Mouse (Mus musculus): ENCODE results near the gene Eif2b2. TPM values are rescaled to one million over a fixed set of nuclear protein-coding genes. Genes with fewer than 3 reads are reported as not detected.

Gene Eif2b2
- polyA plus RNA-seq, 1 experiment from 2014 or later = 105 TPM

DNA sequence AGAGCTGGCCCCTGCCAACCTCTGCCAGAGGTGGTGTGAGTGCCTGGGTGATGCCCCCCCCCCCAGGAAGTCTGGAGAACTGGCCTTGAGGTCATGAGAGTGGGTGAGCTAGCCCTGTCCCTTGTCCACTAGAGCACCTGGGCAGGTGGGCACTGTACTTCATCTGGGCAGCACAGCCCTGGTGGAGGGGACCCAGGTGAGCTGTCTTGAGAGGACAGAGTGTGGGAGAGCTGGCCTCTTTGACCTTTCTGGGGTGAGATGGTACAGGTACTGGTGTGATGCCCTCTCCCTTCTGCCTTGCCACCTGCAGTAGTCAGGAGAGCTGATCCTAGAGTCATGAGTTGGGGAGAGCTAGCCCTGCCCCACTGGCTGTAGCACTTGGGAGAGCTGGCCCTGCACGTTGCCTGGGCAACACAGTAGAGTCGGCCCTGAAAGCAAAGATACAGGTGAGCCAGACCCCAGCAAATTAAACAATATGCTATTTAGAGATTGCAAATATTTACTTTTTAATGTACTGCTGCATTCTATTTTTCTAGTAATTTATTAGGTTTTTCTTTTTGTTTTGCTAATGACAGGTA lies 1.5 kb upstream of the Eif2b2 start:
- no peak overlapping the region for H3K9ac ChIP-seq
- H3K36me3 ChIP-seq = peaks cover 20% of the 10 kb centered on the region
- peaks cover 24% of the 10 kb centered on the region for H3K4me1 ChIP-seq
- no peak overlapping the region for H3K4me3 ChIP-seq (replicated peaks)
- ATAC-seq (replicated peaks; ENCODE audit: low FRiP score) = no peak
- H3K9me3 ChIP-seq (replicated peaks) = no peaks in the 10 kb centered on the region
- H3K27me3 ChIP-seq = no peaks in the 10 kb centered on the region
- no peak overlapping the region for H3K4me2 ChIP-seq
- no peak overlapping the region for H3K27ac ChIP-seq
- WGBS = 66% methylated on average over 2 of the region's 2 CpGs

DNA sequence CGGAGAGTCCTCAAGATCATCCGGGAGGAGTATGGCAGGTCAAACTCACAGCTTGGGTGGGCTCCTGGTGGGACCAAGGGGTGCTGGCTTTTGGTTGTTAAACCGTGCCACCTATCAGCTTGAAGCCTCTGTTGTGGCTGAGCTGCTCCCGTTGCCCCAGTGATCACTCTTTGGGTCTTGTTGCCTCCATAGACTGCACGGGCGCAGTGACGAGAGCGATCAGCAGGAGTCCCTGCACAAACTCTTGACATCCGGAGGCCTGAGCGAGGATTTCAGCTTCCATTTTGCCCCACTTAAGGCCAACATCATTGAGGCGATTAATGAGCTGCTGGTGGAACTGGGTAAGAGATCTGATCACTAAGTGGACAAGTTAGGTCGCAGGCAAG lies 617 bp downstream of the Eif2b2 start:
- H3K27me3 ChIP-seq = no peaks in the 10 kb centered on the region
- peak overlapping the region; percentile 72 for H3K9ac ChIP-seq
- H3K36me3 ChIP-seq = peaks cover 40% of the 10 kb centered on the region
- H3K4me2 ChIP-seq = peak overlapping the region; percentile 87
- H3K9me3 ChIP-seq (replicated peaks) = no peaks in the 10 kb centered on the region
- peak overlapping the region; percentile 93 for H3K4me3 ChIP-seq (replicated peaks)
- H3K27ac ChIP-seq = peak overlapping the region; percentile 79
- no peak for ATAC-seq (replicated peaks; ENCODE audit: low FRiP score)
- 3% methylated on average over 12 of the region's 12 CpGs for WGBS
- peaks cover 24% of the 10 kb centered on the region for H3K4me1 ChIP-seq

DNA sequence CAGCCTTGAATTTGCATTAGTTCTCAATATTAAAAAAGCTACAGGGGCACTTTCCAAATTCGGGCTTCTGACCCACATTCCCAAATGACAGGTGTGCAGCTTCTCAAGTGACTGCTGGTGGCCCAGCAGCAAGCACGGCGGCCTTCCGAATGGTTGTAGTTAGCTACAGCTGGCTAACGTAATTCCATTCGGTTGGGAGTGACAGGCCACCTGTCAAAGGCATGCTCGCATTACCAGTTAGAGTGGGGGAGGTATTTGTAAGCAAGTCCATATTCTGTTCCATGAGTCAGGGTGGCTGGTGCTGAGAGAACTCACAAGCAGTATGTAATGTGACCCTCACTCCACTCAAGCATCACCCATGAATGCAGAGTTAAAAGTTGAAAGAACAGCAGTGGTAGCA lies 7.9 kb downstream of the Eif2b2 start:
- Histone ChIP-seq H3K36me3 (peaks cover 48% of the 10 kb centered on the region), H3K4me1 (peaks cover 40% of the 10 kb centered on the region), H3K27me3 (no peaks in the 10 kb centered on the region), H3K4me3 (replicated peaks) (no peak overlapping the region), H3K27ac (peak overlapping the region; percentile 90), H3K4me2 (0 out of 2 replicates have a peak overlapping the region, but pooled peaks have one; percentile 13), H3K9me3 (replicated peaks) (no peaks in the 10 kb centered on the region), H3K9ac (no peak overlapping the region)
- 15% methylated on average over 7 of the region's 7 CpGs for WGBS
- ATAC-seq (replicated peaks; ENCODE audit: low FRiP score) = peak; percentile 87

GRCm38 (mm10) chr12:85227876-85228599 lies 8.8 kb downstream of the Eif2b2 start:
- H3K36me3 ChIP-seq = peaks cover 40% of the 10 kb centered on the region
- 30% methylated on average over 15 of the region's 15 CpGs for WGBS
- H3K4me3 ChIP-seq (replicated peaks) = no peak overlapping the region
- peak overlapping the region; percentile 13; the same call in 1 of the 2 replicates for H3K4me2 ChIP-seq
- H3K27me3 ChIP-seq = no peaks in the 10 kb centered on the region
- ATAC-seq (replicated peaks; ENCODE audit: low FRiP score) = peak; percentile 74
- H3K9ac ChIP-seq = no peak overlapping the region
- H3K9me3 ChIP-seq (replicated peaks) = no peaks in the 10 kb centered on the region
- H3K27ac ChIP-seq = peak overlapping the region; percentile 90
- H3K4me1 ChIP-seq = peaks cover 43% of the 10 kb centered on the region

GRCm38 (mm10) chr12:85233376-85234358 lies 14.4 kb downstream of the Eif2b2 start:
- Histone ChIP-seq H3K9ac (no peak overlapping the region), H3K9me3 (replicated peaks) (no peaks in the 10 kb centered on the region), H3K27ac (peak overlapping the region; percentile 54; the same call in 1 of the 2 replicates), H3K4me2 (no peak overlapping the region), H3K27me3 (no peaks in the 10 kb centered on the region), H3K4me3 (replicated peaks) (no peak overlapping the region), H3K4me1 (peaks cover 34% of the 10 kb centered on the region), H3K36me3 (peaks cover 3% of the 10 kb centered on the region; the same call in 1 of the 2 replicates)
- ATAC-seq (replicated peaks; ENCODE audit: low FRiP score) = no peak
- WGBS = 42% methylated on average over 21 of the region's 21 CpGs

DNA sequence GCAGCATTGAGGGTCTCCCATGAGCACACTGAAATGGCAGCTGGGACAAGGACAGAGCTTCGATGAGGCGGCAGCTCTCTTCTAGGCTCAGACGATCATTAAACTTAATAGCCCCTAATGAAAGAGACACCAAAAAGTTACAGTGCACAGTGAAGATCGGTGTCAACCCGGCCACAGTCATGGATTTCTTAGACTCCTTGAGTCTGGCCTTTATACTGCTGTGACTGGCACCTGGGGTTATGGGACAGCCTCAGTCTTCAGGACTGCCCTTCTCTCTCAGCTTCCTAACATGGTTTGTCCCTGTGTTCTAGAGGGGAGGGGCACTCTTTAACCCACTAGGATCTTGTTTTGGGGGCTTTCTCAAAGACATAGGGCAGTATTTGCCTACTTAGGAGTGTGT lies 18.3 kb downstream of the Eif2b2 start:
- Histone ChIP-seq H3K9ac (no peak overlapping the region), H3K4me2 (no peak overlapping the region), H3K4me3 (replicated peaks) (no peak overlapping the region), H3K36me3 (peaks cover 5% of the 10 kb centered on the region; the same call in 1 of the 2 replicates), H3K4me1 (peaks cover 24% of the 10 kb centered on the region), H3K27ac (no peak overlapping the region), H3K27me3 (no peaks in the 10 kb centered on the region), H3K9me3 (replicated peaks) (no peaks in the 10 kb centered on the region)
- 24% methylated on average over 5 of the region's 5 CpGs for WGBS
- ATAC-seq (replicated peaks; ENCODE audit: low FRiP score) = peak; percentile 65

DNA sequence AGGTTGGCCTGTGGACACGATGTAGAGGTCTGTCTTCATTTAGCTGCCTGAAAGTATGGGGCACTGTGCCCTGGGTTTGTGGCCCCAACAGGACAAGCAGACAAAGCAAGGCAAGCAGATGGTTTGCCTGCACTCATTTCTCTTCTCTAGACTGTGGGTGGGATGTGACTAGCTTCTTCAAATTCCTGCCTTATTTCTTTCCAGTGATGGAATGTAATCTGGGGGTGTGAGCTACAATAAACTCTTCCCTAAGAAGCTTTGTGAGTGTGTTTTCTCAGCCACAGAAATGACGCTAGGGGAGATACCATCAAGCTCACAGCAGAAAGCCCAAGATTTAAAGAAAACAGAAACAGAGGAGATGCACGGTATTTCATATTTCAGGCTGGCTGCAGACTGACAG lies 32.8 kb downstream of the Eif2b2 start:
- 78% methylated on average over 3 of the region's 3 CpGs for WGBS
- H3K9ac ChIP-seq = no peak overlapping the region
- H3K4me1 ChIP-seq = peaks cover 12% of the 10 kb centered on the region
- no peak overlapping the region for H3K4me3 ChIP-seq (replicated peaks)
- peaks cover 15% of the 10 kb centered on the region; the same call in 1 of the 2 replicates for H3K36me3 ChIP-seq
- H3K27ac ChIP-seq = no peak overlapping the region
- no peaks in the 10 kb centered on the region for H3K27me3 ChIP-seq
- ATAC-seq (replicated peaks; ENCODE audit: low FRiP score) = no peak
- H3K9me3 ChIP-seq (replicated peaks) = 0 out of 2 replicates have a peak, but pooled peaks cover 2% of the 10 kb centered on the region
- no peak overlapping the region for H3K4me2 ChIP-seq

GRCm38 (mm10) chr12:85256074-85256751 lies 36.9 kb downstream of the Eif2b2 start:
- peaks cover 8% of the 10 kb centered on the region for H3K36me3 ChIP-seq
- H3K27ac ChIP-seq = peak overlapping the region; percentile 64
- no peak overlapping the region for H3K4me2 ChIP-seq
- H3K27me3 ChIP-seq = no peaks in the 10 kb centered on the region
- peaks cover 16% of the 10 kb centered on the region for H3K4me1 ChIP-seq
- peak; percentile 75 for ATAC-seq (replicated peaks; ENCODE audit: low FRiP score)
- no peak overlapping the region for H3K9ac ChIP-seq
- no peaks in the 10 kb centered on the region for H3K9me3 ChIP-seq (replicated peaks)
- H3K4me3 ChIP-seq (replicated peaks) = no peak overlapping the region
- WGBS = 39% methylated on average over 7 of the region's 7 CpGs

GRCm38 (mm10) chr12:85257008-85257639 lies 37.8 kb downstream of the Eif2b2 start:
- H3K27ac ChIP-seq = peak overlapping the region; percentile 64
- 54% methylated on average over 7 of the region's 7 CpGs for WGBS

DNA sequence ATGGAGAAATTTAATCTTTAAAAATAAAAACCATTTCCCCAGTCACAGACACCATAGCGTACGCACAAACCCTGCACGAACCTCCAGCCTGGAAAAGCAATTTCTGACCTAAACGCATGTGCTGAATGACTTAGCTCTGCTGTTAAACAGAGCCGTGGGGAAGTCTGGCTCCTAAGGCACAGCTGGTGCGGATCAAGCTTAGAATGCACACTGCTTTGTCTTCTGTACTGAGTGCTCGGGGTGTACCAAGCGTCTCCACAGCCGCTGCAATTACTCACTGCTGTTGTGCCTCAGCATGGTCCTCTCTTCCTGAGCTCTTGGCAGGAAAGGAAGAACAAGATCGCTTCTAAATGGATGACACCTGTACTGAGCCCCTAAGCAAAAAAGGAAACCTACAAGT lies 43.2 kb downstream of the Eif2b2 start:
- Histone ChIP-seq H3K9ac (no peak overlapping the region), H3K36me3 (peaks cover 13% of the 10 kb centered on the region), H3K4me1 (peaks cover 25% of the 10 kb centered on the region), H3K9me3 (replicated peaks) (no peaks in the 10 kb centered on the region), H3K27me3 (no peaks in the 10 kb centered on the region), H3K27ac (peak overlapping the region; percentile 65), H3K4me2 (no peak overlapping the region), H3K4me3 (replicated peaks) (no peak overlapping the region)
- 28% methylated on average over 10 of the region's 10 CpGs for WGBS
- ATAC-seq (replicated peaks; ENCODE audit: low FRiP score) = peak; percentile 86

More at GRCm38 (mm10) chr12:85257008-85257639, 37.8 kb downstream of the Eif2b2 start:
- H3K9me3 ChIP-seq (replicated peaks) = no peaks in the 10 kb centered on the region
- ATAC-seq (replicated peaks; ENCODE audit: low FRiP score) = no peak
- no peak overlapping the region for H3K4me2 ChIP-seq
- H3K36me3 ChIP-seq = peaks cover 8% of the 10 kb centered on the region
- H3K9ac ChIP-seq = no peak overlapping the region
- no peaks in the 10 kb centered on the region for H3K27me3 ChIP-seq
- no peak overlapping the region for H3K4me3 ChIP-seq (replicated peaks)
- peaks cover 16% of the 10 kb centered on the region for H3K4me1 ChIP-seq

DNA sequence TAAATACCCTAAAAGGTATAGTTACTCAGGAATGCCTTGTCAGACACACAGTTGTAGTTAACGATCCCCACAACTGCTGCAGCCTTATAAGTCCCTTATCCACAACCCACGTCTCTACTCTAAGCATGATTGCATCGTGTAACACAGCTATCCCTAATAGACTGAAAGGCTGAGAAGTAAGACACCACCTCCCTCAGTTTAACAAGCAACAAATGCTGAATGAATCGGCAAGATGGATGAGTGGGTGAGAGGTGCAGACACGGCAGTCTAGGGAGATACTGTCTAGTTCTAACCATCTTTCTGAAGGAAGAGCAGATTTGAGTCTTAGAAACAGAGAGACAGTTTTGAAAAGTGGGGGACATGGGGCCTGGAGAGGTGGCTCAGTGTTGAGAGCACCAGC lies 43.9 kb downstream of the Eif2b2 start:
- H3K9ac ChIP-seq = no peak overlapping the region

More for the DNA sequence above, 43.9 kb downstream of the Eif2b2 start:
- H3K36me3 ChIP-seq = peaks cover 15% of the 10 kb centered on the region
- H3K4me2 ChIP-seq = no peak overlapping the region
- no peaks in the 10 kb centered on the region for H3K9me3 ChIP-seq (replicated peaks)
- peaks cover 25% of the 10 kb centered on the region for H3K4me1 ChIP-seq
- H3K27me3 ChIP-seq = no peaks in the 10 kb centered on the region
- no peak for ATAC-seq (replicated peaks; ENCODE audit: low FRiP score)
- H3K4me3 ChIP-seq (replicated peaks) = no peak overlapping the region
- H3K27ac ChIP-seq = peak overlapping the region; percentile 65
- 69% methylated on average over 5 of the region's 5 CpGs for WGBS

Data from kidney, embryonic 15.5 days (tissue).